Comparison of ENCODE assay signal across 9 mouse cellular contexts in the genomic region with DNA sequence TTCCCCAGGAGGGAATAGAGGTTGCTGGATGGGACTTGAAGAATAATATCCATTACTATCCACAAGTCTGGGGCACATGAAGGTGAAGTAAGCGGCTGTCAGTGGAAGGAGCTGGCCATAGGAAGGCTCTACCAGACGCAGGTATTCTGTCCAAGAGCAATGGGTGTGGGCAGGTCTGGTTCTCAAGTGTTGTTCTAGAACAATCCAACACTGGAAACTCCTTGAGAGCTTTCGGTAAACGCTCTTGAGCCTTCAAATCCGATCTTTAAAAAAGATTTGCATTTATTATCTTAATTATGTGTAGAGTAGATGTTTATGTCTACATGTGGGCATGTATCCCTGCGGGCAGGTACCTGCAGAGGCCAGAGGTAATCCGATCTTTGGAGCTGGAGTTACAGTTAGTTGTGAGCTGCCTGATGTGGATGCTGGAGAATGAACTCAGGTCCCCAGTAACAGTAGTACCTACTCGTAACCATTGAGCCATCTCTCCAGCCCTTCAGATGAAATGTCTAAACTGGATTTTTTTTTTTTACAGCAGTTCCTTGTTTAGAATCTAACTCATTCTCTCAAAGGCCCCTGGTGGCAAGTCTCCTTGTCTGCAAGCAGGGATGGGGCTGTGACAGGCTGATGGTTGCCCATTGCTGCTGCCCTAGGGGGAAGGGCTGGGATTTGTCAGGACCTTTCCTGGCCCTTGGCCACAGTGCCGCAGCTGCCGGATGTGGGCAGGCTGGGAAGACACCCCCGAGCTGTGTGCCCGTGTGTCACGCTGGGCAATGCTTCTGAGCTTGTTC. TPM values are rescaled to one million over a fixed set of nuclear protein-coding genes. Genes with fewer than 3 reads are reported as not detected.
DNase-seq lines count a peak whose midpoint lies in the region; ATAC-seq and TF ChIP-seq lines count a peak whose summit lies in the region.
"Had no signal": no experiment of that assay in that cellular context is flagged by ENCODE, and none has a peak within 500 bp of the region (broad histone marks: within the 10 kb centered on the region; RNA-seq: fewer than 3 reads in every experiment).

No protein-coding gene starts in this region.

- TF ChIP-seq CTCF in hindbrain, postnatal 0 days (IDR thresholded peaks at IDR 0.05; ENCODE audit: low read depth) = peak; percentile 52

- no peak overlapping the region for H3ac ChIP-seq in myocyte (ENCODE audit: control insufficient read depth, insufficient read length)

- peaks cover 10% of the 10 kb centered on the region; the same call in 1 of the 2 replicates for H3K36me3 ChIP-seq in hindbrain, postnatal 0 days (ENCODE audit: insufficient read depth, low read length)
- H3K36me3 ChIP-seq in hindbrain, embryonic 11.5 days (ENCODE audit: control insufficient read depth, insufficient read depth, low read length) = no peaks in the 10 kb centered on the region
- no peaks in the 10 kb centered on the region for H3K36me3 ChIP-seq in myocyte (ENCODE audit: control insufficient read depth, insufficient read depth)

- no peak overlapping the region for H3K27ac ChIP-seq in hindbrain, postnatal 0 days
- H3K27ac ChIP-seq in hindbrain, embryonic 11.5 days (ENCODE audit: low read depth, low read length) = no peak overlapping the region

- H3K4me2 ChIP-seq in hindbrain, postnatal 0 days (ENCODE audit: low read depth, low read length) = no peak overlapping the region
- no peak overlapping the region for H3K4me2 ChIP-seq in hindbrain, embryonic 11.5 days (replicated peaks; ENCODE audit: low read depth, low read length)
- H3K4me2 ChIP-seq in myocyte (ENCODE audit: low read depth) = peak overlapping the region; percentile 77

- no peaks in the 10 kb centered on the region for H3K79me2 ChIP-seq in myocyte (ENCODE audit: control insufficient read depth, insufficient read depth)

- H3K27me3 ChIP-seq in hindbrain, postnatal 0 days (ENCODE audit: insufficient read depth, low read length) = no peaks in the 10 kb centered on the region
- no peaks in the 10 kb centered on the region for H3K27me3 ChIP-seq in hindbrain, embryonic 11.5 days (ENCODE audit: control insufficient read depth, insufficient read depth, low read length)
- H3K27me3 ChIP-seq in myocyte (ENCODE audit: control insufficient read depth, insufficient read depth, insufficient read length) = no peaks in the 10 kb centered on the region

- H3K9me3 ChIP-seq in hindbrain, postnatal 0 days (ENCODE audit: low read length) = no peaks in the 10 kb centered on the region
- no peaks in the 10 kb centered on the region for H3K9me3 ChIP-seq in hindbrain, embryonic 11.5 days (ENCODE audit: control insufficient read depth, low read length)

- H3K4me1 ChIP-seq in hindbrain, postnatal 0 days (ENCODE audit: insufficient read depth, low read length) = no peaks in the 10 kb centered on the region
- H3K4me1 ChIP-seq in hindbrain, embryonic 11.5 days (replicated peaks; ENCODE audit: control insufficient read depth, insufficient read depth, low read length) = no peaks in the 10 kb centered on the region

- DNase-seq in hindbrain, postnatal 0 days (ENCODE audit: low spot score) = peak; percentile 73
- DNase-seq in hindbrain, embryonic 11.5 days (ENCODE audit: low spot score) = no peak
- peak; percentile 35 for DNase-seq in retina, postnatal 1 day
- no peak for DNase-seq in retina, embryonic 14.5 days (ENCODE audit: low spot score)
- DNase-seq in brain, adult 2 months (ENCODE audit: low read depth, low spot score) = peak; percentile 38
- DNase-seq: cerebellum, adult 9-11 months; kidney, adult 9 months had no signal

- TF ChIP-seq POLR2A in myocyte (IDR thresholded peaks at IDR 0.05; ENCODE audit: insufficient read length, low read depth) = peak; percentile 29

- no peak overlapping the region for H3K4me3 ChIP-seq in hindbrain, postnatal 0 days (ENCODE audit: low read length)
- no peak overlapping the region for H3K4me3 ChIP-seq in hindbrain, embryonic 11.5 days (ENCODE audit: low read depth, low read length)
- H3K4me3 ChIP-seq in myocyte = no peak overlapping the region

- peak; percentile 85 for ATAC-seq in hindbrain, postnatal 0 days
- ATAC-seq in hindbrain, embryonic 11.5 days (ENCODE audit: low FRiP score) = no peak
- no peak for ATAC-seq in inflammation-experienced regulatory T-cells, adult 6 months

- 76% methylated on average over 13 of the region's 13 CpGs for WGBS in hindbrain, postnatal 0 days
- 84% methylated on average over 13 of the region's 13 CpGs for WGBS in hindbrain, embryonic 11.5 days

- no peak overlapping the region for H3K9ac ChIP-seq in hindbrain, postnatal 0 days (replicated peaks; ENCODE audit: low read length)
- no peak overlapping the region for H3K9ac ChIP-seq in hindbrain, embryonic 11.5 days (ENCODE audit: low read depth, low read length)

TF ChIP-seq in myocyte, 11 proteins besides CTCF, POLR2A, EP300 and RAD21:
- peak; percentile 5 to 97 (median 91) for TF ChIP-seq MYOD1 (IDR thresholded peaks at IDR 0.05; ENCODE audit: control insufficient read depth in 1 of 3, insufficient read length in 2 of 3, low read depth in 2 of 3)
- TF ChIP-seq MAX (IDR thresholded peaks at IDR 0.05; ENCODE audit: low read depth) = no peak
- TF ChIP-seq USF1 (IDR thresholded peaks at IDR 0.05; ENCODE audit: low read depth) = no peak
- TF ChIP-seq TCF12 (IDR thresholded peaks at IDR 0.05; ENCODE audit: insufficient read depth, poor library complexity, severe bottlenecking) = peak; percentile 88
- no peak for TF ChIP-seq POLR2AphosphoS2 (IDR thresholded peaks at IDR 0.05; ENCODE audit: insufficient read length, low read depth)
- no peak for TF ChIP-seq CEBPB (IDR thresholded peaks at IDR 0.05; ENCODE audit: insufficient read depth, poor library complexity, severe bottlenecking)
- peak; percentile 54 to 99 (median 91) for TF ChIP-seq MYOG (IDR thresholded peaks at IDR 0.05; ENCODE audit: control insufficient read depth in 1 of 3, insufficient read depth in 1 of 3, insufficient read length in 2 of 3, low read depth in 2 of 3)
- no peak for TF ChIP-seq REST (IDR thresholded peaks at IDR 0.05; ENCODE audit: insufficient read depth, insufficient read length)
- peak; percentile 84 for TF ChIP-seq TCF3 (IDR thresholded peaks at IDR 0.05; ENCODE audit: insufficient read length, low read depth)
- TF ChIP-seq E2F4 (IDR thresholded peaks at IDR 0.05; ENCODE audit: insufficient read depth) = no peak
- no peak for TF ChIP-seq SRF (IDR thresholded peaks at IDR 0.05; ENCODE audit: control insufficient read depth, insufficient read length, low read depth)

RNA-seq across cellular contexts. Expression of a gene that starts 11.9 kb away (rescaled TPM):
- total RNA-seq in hindbrain, postnatal 0 days (2014; rRNA removed) = 0.89 and 1.1 TPM in 2 replicates
- polyA plus RNA-seq in hindbrain, postnatal 0 days (2015; fragmentation: Nextera tagmentation; extraction: Ambion mirVana) = 0.66 and 0.68 TPM in 2 replicates
- polyA plus RNA-seq in hindbrain, embryonic 11.5 days (2014; fragmentation: Nextera tagmentation; extraction: Ambion mirVana) = 0.36 and 0.43 TPM in 2 replicates
- polyA plus RNA-seq in myocyte (2012; fragmentation: generic; extraction: Trizol) = 603 TPM
- polyA plus RNA-seq in inflammation-experienced regulatory T-cells, adult 6 months (2017; shearing (Covaris generic)) = not detected

Comparison
In these comparisons a context has a peak if more than half of its experiments do, and no peak if none do; other contexts are left out.
1. DNase-seq: peak in hindbrain, postnatal 0 days (single experiment), retina, postnatal 1 day (single experiment) and brain, adult 2 months (single experiment); none in hindbrain, embryonic 11.5 days (single experiment) and retina, embryonic 14.5 days (single experiment).
2. RNA of a gene that starts 11.9 kb away (polyA plus RNA-seq): 603 TPM in myocyte (single experiment); 0.66 to 0.68 TPM in hindbrain, postnatal 0 days, 0.36 to 0.43 TPM in hindbrain, embryonic 11.5 days and not detected in inflammation-experienced regulatory T-cells, adult 6 months; every median in the first group is over 100 times any median in the second.